Mouse (Mus musculus): ENCODE results near the gene Hs6st3. TPM values are rescaled to one million over a fixed set of nuclear protein-coding genes. Genes with fewer than 3 reads are reported as not detected.

The Hs6st3 gene
- polyA plus RNA-seq, 1 experiment from 2014 or later: 2.2 TPM

DNA sequence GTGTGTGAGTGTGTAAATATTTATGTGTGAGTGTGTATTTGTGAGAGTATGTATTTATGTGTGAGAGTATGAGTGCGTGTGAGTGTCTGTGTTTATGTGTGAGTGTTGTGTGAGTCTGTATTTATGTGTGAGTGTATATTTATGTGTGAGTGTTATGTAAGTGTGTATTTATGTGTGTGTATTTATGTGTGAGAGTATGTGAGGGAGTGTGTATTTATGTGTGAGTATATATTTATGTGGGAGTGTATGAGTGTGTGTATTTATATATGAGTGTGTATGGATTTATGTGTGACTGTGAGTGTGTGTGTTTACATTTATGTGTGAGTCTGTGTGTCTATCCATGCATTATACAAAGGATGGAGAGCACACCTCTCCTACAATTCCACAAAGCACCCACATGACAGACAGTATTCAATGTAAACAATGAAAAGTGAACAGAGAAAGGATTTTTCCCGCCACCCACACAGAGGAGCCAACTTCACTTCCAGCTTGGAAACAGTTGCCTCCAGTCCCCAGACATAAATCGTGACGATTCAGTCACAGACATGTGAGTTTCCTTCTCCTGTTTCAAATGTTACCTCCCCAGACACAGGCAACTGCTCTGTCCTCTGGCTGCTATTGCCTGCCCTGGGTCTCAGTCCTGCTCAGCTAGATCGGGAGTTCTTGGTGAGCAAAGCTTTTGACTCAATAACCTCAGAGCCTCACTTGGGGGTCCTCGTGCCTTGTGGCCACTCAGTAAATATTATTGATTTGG is 780.3 kb downstream of the Hs6st3 start:
- Histone ChIP-seq H3K27ac (no peak overlapping the region), H3K27me3 (replicated peaks) (no peaks in the 10 kb centered on the region), H3K36me3 (replicated peaks) (no peaks in the 10 kb centered on the region), H3K4me3 (no peak overlapping the region), H3K4me2 (no peak overlapping the region), H3K9me3 (no peaks in the 10 kb centered on the region), H3K9ac (no peak overlapping the region), H3K4me1 (no peaks in the 10 kb centered on the region)
- WGBS: 69% methylated on average over 6 of the region's 6 CpGs
- ATAC-seq (replicated peaks): no peak

DNA sequence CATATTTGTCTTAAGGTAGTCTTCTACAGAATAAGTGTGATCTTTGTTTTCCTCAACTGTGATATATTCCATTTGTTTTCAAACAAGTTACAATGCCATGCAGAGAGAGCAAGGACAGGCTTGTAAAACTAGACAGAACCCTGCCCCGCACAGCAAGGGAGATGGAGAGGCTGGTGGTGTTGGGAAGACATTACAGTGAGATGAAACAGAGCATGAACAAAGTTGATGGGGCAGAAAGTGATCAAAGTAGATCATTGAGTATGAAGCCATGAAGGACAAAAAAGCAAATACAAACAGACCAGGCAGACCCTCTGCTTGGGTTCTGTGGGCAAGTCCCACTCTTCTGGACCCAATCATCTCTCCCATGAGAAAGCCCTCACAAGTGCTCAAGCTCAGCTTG is 781.0 kb downstream of the Hs6st3 start:
- WGBS: 90% methylated on average over 1 of the region's 1 CpGs
- no peak for ATAC-seq (replicated peaks)
- H3K4me1 ChIP-seq: no peaks in the 10 kb centered on the region
- H3K9ac ChIP-seq: no peak overlapping the region
- H3K27ac ChIP-seq: no peak overlapping the region
- H3K27me3 ChIP-seq (replicated peaks): no peaks in the 10 kb centered on the region
- H3K36me3 ChIP-seq (replicated peaks): no peaks in the 10 kb centered on the region
- no peak overlapping the region for H3K4me2 ChIP-seq
- H3K9me3 ChIP-seq: no peaks in the 10 kb centered on the region
- no peak overlapping the region for H3K4me3 ChIP-seq

Other genes with a start within 250 kb of the Hs6st3 start
- gene Dzip1, start 212.9 kb upstream of the Hs6st3 start, polyA plus RNA-seq (2015; fragmentation: Nextera tagmentation; extraction: Ambion mirVana): 88.1 and 88.6 TPM in 2 replicates
- 20.2 and 22.0 TPM in 2 replicates for gene Dnajc3, start 200.4 kb upstream of the Hs6st3 start, polyA plus RNA-seq (2015; fragmentation: Nextera tagmentation; extraction: Ambion mirVana)
- gene Uggt2, start 38.9 kb upstream of the Hs6st3 start, polyA plus RNA-seq (2015; fragmentation: Nextera tagmentation; extraction: Ambion mirVana): 18.1 and 22.8 TPM in 2 replicates

Measured in midbrain, embryonic 15.5 days (tissue).